Mouse (Mus musculus): ENCODE data around the gene Rassf5. TPM values are rescaled to one million over a fixed set of nuclear protein-coding genes. Genes with fewer than 3 reads are reported as not detected.
A peak's percentile ranks its signal among the peaks of the same experiment; 100 is the strongest.

The Rassf5 gene
- polyA plus RNA-seq, 1 experiment from 2014 or later, result 4.0 TPM

DNA sequence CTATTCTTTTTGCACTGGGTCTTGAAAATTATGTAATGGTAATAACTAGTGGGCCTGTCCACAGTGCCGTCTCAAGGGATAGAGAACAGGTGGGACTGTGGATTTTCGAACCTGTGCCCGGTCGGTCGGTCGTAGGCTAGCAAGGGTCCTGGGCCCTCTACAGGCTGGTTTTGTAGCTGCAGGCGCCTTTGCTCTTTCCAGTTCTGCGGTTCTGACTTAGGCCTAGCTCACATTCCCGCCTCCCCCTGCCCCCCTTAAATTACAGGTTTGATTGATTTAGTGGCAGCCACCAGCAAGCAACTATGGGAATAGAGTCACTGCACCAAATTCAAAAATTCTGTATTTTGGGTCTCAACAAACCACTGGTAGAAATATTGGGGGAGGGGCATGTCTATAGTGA is 868 bp upstream of the Rassf5 start:
- no peaks in the 10 kb centered on the region for H3K9me3 ChIP-seq (ENCODE audit: control insufficient read depth, low read length)
- H3K9ac ChIP-seq (ENCODE audit: low read depth, low read length), result no peak overlapping the region; the same call in 1 of the 2 replicates
- DNase-seq (ENCODE audit: low spot score) (peak; percentile 51), ATAC-seq (ENCODE audit: low read depth) (peak; percentile 38; the same call in 1 of the 2 replicates)
- no peaks in the 10 kb centered on the region for H3K36me3 ChIP-seq (ENCODE audit: control insufficient read depth, insufficient read depth, low read length)
- H3K4me2 ChIP-seq (ENCODE audit: low read depth, low read length), result peak overlapping the region; percentile 97
- H3K27me3 ChIP-seq (replicated peaks; ENCODE audit: control insufficient read depth, insufficient read depth, low read length), result peaks cover 43% of the 10 kb centered on the region
- H3K27ac ChIP-seq (replicated peaks; ENCODE audit: low read depth, low read length), result no peak overlapping the region
- H3K4me3 ChIP-seq (ENCODE audit: low read depth, low read length), result peak overlapping the region; percentile 64
- peaks cover 7% of the 10 kb centered on the region; the same call in 1 of the 2 replicates for H3K4me1 ChIP-seq (ENCODE audit: control insufficient read depth, insufficient read depth, low read length)
- WGBS, result 5% methylated on average over 9 of the region's 9 CpGs

DNA sequence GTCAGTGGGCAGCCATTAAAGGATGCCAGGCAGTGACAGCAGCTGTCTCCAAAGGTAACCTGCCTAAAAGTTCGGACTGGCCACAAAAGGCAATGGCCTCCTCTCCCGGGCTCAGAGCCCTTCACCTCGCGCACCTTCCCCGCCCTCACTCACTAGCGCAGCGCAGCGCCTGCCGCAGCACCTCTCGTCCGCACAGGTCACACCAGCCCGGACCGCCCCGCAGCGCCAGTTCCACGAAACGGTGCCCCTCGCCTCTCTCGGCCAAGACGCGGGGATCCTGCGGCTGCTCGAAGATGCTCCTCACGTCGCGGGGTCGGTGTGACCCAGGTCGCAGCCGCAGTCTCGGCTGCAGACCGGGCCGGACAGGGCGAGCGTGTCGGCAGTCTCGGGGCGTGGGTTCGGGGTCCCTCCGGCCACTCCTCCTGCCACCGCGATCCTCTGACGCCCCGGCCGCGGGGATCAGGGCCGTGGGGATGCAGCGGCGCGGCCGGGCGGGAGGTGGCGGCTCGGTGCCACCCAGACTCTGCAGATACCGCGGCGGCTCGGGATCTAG is 446 bp downstream of the Rassf5 start:
- H3K36me3 ChIP-seq (ENCODE audit: control insufficient read depth, insufficient read depth, low read length), result no peaks in the 10 kb centered on the region
- H3K27ac ChIP-seq (replicated peaks; ENCODE audit: low read depth, low read length), result no peak overlapping the region
- DNase-seq (ENCODE audit: low spot score) (no peak), ATAC-seq (ENCODE audit: low read depth) (peak; percentile 24; the same call in 1 of the 2 replicates)
- peaks cover 7% of the 10 kb centered on the region; the same call in 1 of the 2 replicates for H3K4me1 ChIP-seq (ENCODE audit: control insufficient read depth, insufficient read depth, low read length)
- peak overlapping the region; percentile 97 for H3K4me2 ChIP-seq (ENCODE audit: low read depth, low read length)
- peak overlapping the region; percentile 64 for H3K4me3 ChIP-seq (ENCODE audit: low read depth, low read length)
- H3K9ac ChIP-seq (ENCODE audit: low read depth, low read length), result peak overlapping the region; percentile 70
- 6% methylated on average over 21 of the region's 57 CpGs for WGBS
- H3K27me3 ChIP-seq (replicated peaks; ENCODE audit: control insufficient read depth, insufficient read depth, low read length), result peaks cover 46% of the 10 kb centered on the region
- no peaks in the 10 kb centered on the region for H3K9me3 ChIP-seq (ENCODE audit: control insufficient read depth, low read length)

DNA sequence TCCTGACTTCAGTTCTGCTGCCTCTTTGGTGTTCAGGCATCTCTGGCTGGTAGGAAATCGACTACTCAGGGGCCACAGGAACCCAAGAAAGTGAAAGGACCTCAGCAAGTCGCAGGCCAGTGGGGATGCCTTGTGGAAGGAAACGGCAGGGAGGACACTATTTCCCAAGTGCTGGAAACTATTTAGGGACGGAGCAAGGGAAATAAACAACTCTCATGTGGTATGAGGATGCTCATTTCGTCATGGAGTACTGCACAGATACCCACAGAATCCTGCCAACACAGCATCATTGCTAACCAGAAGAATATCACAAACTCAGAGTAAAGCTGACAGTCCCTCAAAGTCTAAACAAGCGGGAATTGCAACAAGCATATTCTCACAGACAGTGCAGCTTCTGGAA is 2.1 kb downstream of the Rassf5 start:
- H3K9ac ChIP-seq (ENCODE audit: low read depth, low read length), result no peak overlapping the region
- H3K9me3 ChIP-seq (ENCODE audit: control insufficient read depth, low read length), result no peaks in the 10 kb centered on the region
- peaks cover 42% of the 10 kb centered on the region for H3K27me3 ChIP-seq (replicated peaks; ENCODE audit: control insufficient read depth, insufficient read depth, low read length)
- H3K27ac ChIP-seq (replicated peaks; ENCODE audit: low read depth, low read length), result no peak overlapping the region
- DNase-seq (ENCODE audit: low spot score) (no peak), ATAC-seq (ENCODE audit: low read depth) (no peak)
- H3K4me1 ChIP-seq (ENCODE audit: control insufficient read depth, insufficient read depth, low read length), result peaks cover 7% of the 10 kb centered on the region; the same call in 1 of the 2 replicates
- WGBS, result 45% methylated on average over 6 of the region's 6 CpGs
- no peak overlapping the region for H3K4me3 ChIP-seq (ENCODE audit: low read depth, low read length)
- no peaks in the 10 kb centered on the region for H3K36me3 ChIP-seq (ENCODE audit: control insufficient read depth, insufficient read depth, low read length)
- H3K4me2 ChIP-seq (ENCODE audit: low read depth, low read length), result no peak overlapping the region

GRCm38 (mm10) chr1:131239576-131240193 is 5.4 kb downstream of the Rassf5 start:
- peaks cover 27% of the 10 kb centered on the region for H3K27me3 ChIP-seq (replicated peaks; ENCODE audit: control insufficient read depth, insufficient read depth, low read length)
- no peak overlapping the region for H3K27ac ChIP-seq (replicated peaks; ENCODE audit: low read depth, low read length)
- 70% methylated on average over 12 of the region's 12 CpGs for WGBS

DNA sequence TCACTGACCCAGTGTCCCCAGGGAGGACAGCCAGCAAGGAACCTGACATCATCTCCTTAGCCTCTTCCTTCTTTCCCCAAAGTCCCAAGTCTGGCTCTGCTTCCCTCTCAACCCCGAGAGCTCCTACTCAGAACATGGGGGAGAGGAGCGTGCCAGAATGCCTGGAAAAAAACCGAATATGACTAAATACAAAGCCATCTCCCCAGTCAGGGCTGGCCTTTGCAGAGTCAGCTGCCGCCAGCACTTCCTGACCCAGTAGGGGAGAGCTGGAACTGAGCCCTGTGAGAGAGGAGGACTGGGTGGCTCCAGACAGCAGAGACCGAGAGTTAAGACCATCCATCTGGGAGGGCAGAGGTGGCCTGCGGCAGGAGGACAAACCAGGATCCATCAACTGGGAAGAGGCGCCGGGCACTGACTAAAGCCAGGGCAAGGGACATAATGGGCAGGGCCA is 6.1 kb downstream of the Rassf5 start:
- no peak overlapping the region for H3K9ac ChIP-seq (ENCODE audit: low read depth, low read length)
- H3K4me1 ChIP-seq (ENCODE audit: control insufficient read depth, insufficient read depth, low read length), result peaks cover 18% of the 10 kb centered on the region; the same call in 1 of the 2 replicates
- no peak for DNase-seq (ENCODE audit: low spot score)
- H3K27ac ChIP-seq (replicated peaks; ENCODE audit: low read depth, low read length), result no peak overlapping the region
- H3K9me3 ChIP-seq (ENCODE audit: control insufficient read depth, low read length), result no peaks in the 10 kb centered on the region
- no peak overlapping the region for H3K4me2 ChIP-seq (ENCODE audit: low read depth, low read length)
- no peak overlapping the region for H3K4me3 ChIP-seq (ENCODE audit: low read depth, low read length)
- no peaks in the 10 kb centered on the region for H3K36me3 ChIP-seq (ENCODE audit: control insufficient read depth, insufficient read depth, low read length)
- 51% methylated on average over 8 of the region's 8 CpGs for WGBS
- ATAC-seq (ENCODE audit: low read depth), result no peak
- peaks cover 20% of the 10 kb centered on the region for H3K27me3 ChIP-seq (replicated peaks; ENCODE audit: control insufficient read depth, insufficient read depth, low read length)

More at GRCm38 (mm10) chr1:131239576-131240193, 5.4 kb downstream of the Rassf5 start:
- H3K4me2 ChIP-seq (ENCODE audit: low read depth, low read length), result no peak overlapping the region
- H3K4me3 ChIP-seq (ENCODE audit: low read depth, low read length), result no peak overlapping the region
- no peaks in the 10 kb centered on the region for H3K36me3 ChIP-seq (ENCODE audit: control insufficient read depth, insufficient read depth, low read length)
- H3K9me3 ChIP-seq (ENCODE audit: control insufficient read depth, low read length), result no peaks in the 10 kb centered on the region
- H3K9ac ChIP-seq (ENCODE audit: low read depth, low read length), result no peak overlapping the region
- no peak for ATAC-seq (ENCODE audit: low read depth)
- peaks cover 18% of the 10 kb centered on the region; the same call in 1 of the 2 replicates for H3K4me1 ChIP-seq (ENCODE audit: control insufficient read depth, insufficient read depth, low read length)
- DNase-seq (ENCODE audit: low spot score), result no peak

DNA sequence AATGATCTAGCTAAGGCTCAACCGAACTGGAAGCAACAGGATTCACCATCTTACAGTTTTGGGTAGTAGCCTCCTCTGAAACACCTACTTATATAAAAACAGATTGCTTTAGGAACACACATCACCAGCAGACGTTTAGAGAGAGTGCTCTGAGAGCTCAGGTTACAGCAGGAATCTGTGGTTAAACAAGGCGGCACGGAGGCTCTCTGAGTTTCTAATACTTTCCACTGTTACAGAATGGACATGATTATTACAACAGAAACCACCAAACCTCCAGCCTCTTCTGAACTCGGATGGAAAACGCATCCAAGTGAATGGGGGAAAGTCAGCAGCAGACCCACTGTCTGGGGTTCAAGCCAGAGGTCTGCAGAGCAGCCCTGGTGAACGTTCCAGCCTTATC is 9.0 kb downstream of the Rassf5 start:
- Histone ChIP-seq H3K4me1 (ENCODE audit: control insufficient read depth, insufficient read depth, low read length) (peaks cover 18% of the 10 kb centered on the region; the same call in 1 of the 2 replicates), H3K36me3 (ENCODE audit: control insufficient read depth, insufficient read depth, low read length) (no peaks in the 10 kb centered on the region), H3K4me2 (ENCODE audit: low read depth, low read length) (no peak overlapping the region), H3K27me3 (replicated peaks; ENCODE audit: control insufficient read depth, insufficient read depth, low read length) (0 out of 2 replicates have a peak, but pooled peaks cover 3% of the 10 kb centered on the region), H3K9me3 (ENCODE audit: control insufficient read depth, low read length) (no peaks in the 10 kb centered on the region), H3K27ac (replicated peaks; ENCODE audit: low read depth, low read length) (peak overlapping the region; percentile 39; the same call in 1 of the 2 replicates), H3K9ac (ENCODE audit: low read depth, low read length) (no peak overlapping the region), H3K4me3 (ENCODE audit: low read depth, low read length) (no peak overlapping the region)
- WGBS, result 21% methylated on average over 7 of the region's 7 CpGs
- ATAC-seq (ENCODE audit: low read depth), result peak; percentile 55
- peak; percentile 78 for DNase-seq (ENCODE audit: low spot score)

GRCm38 (mm10) chr1:131233527-131233926 is 11.5 kb downstream of the Rassf5 start:
- H3K4me1 ChIP-seq (ENCODE audit: control insufficient read depth, insufficient read depth, low read length), result peaks cover 18% of the 10 kb centered on the region; the same call in 1 of the 2 replicates
- no peak overlapping the region for H3K4me2 ChIP-seq (ENCODE audit: low read depth, low read length)
- H3K36me3 ChIP-seq (ENCODE audit: control insufficient read depth, insufficient read depth, low read length), result no peaks in the 10 kb centered on the region
- no peak overlapping the region for H3K27ac ChIP-seq (replicated peaks; ENCODE audit: low read depth, low read length)
- WGBS, result 57% methylated on average over 12 of the region's 12 CpGs
- ATAC-seq (ENCODE audit: low read depth), result no peak
- DNase-seq (ENCODE audit: low spot score), result no peak
- no peak overlapping the region for H3K9ac ChIP-seq (ENCODE audit: low read depth, low read length)
- no peaks in the 10 kb centered on the region for H3K27me3 ChIP-seq (replicated peaks; ENCODE audit: control insufficient read depth, insufficient read depth, low read length)
- no peaks in the 10 kb centered on the region for H3K9me3 ChIP-seq (ENCODE audit: control insufficient read depth, low read length)
- no peak overlapping the region for H3K4me3 ChIP-seq (ENCODE audit: low read depth, low read length)

GRCm38 (mm10) chr1:131228659-131229058 is 16.4 kb downstream of the Rassf5 start:
- H3K4me3 ChIP-seq (ENCODE audit: low read depth, low read length), result no peak overlapping the region

More at GRCm38 (mm10) chr1:131228659-131229058, 16.4 kb downstream of the Rassf5 start:
- Histone ChIP-seq H3K9ac (ENCODE audit: low read depth, low read length) (no peak overlapping the region), H3K9me3 (ENCODE audit: control insufficient read depth, low read length) (no peaks in the 10 kb centered on the region), H3K4me1 (ENCODE audit: control insufficient read depth, insufficient read depth, low read length) (no peaks in the 10 kb centered on the region), H3K36me3 (ENCODE audit: control insufficient read depth, insufficient read depth, low read length) (no peaks in the 10 kb centered on the region), H3K27ac (replicated peaks; ENCODE audit: low read depth, low read length) (no peak overlapping the region), H3K27me3 (replicated peaks; ENCODE audit: control insufficient read depth, insufficient read depth, low read length) (no peaks in the 10 kb centered on the region), H3K4me2 (ENCODE audit: low read depth, low read length) (no peak overlapping the region)
- ATAC-seq (ENCODE audit: low read depth), result no peak
- DNase-seq (ENCODE audit: low spot score), result no peak
- 74% methylated on average over 5 of the region's 5 CpGs for WGBS

Measured in embryonic facial prominence, embryonic 14.5 days (tissue).